Mouse (Mus musculus) limb, embryonic 11.5 days (tissue): ENCODE measurements at regions not wholly inside any gene's neighbourhood (a gene's known extent, or its start where the extent isn't known, plus 50 kb on each side); places are given as distances from the start of the nearest gene placed in this dataset.

Source experiments
- ATAC-seq: fragments of 200-750 bp; cut with Nextera tagmentation; 2 replicates; pipeline ENCODE4 v1.8.0; 2017; ENCODE audit warnings: low read depth; ENCODE audit not compliant: insufficient number of reproducible peaks, low FRiP score, low TSS enrichment
- DNase-seq: peaks from one replicate; pipeline ENCODE4 v3.0.0-alpha.2; 2015; ENCODE audit warnings: low spot score
- H3K27ac ChIP-seq: fragments of 300-500 bp; sonication (generic); replicated peaks from 2 replicates; pipeline ENCODE4 v1.5.1; 2014; ENCODE audit warnings: low read depth, mild to moderate bottlenecking, low read length
- H3K27me3 ChIP-seq: fragments of 300-500 bp; sonication (generic); 2 replicates; pipeline ENCODE4 v1.6.1; 2014; ENCODE audit warnings: mild to moderate bottlenecking, low read length, mixed read lengths; ENCODE audit not compliant: control insufficient read depth, insufficient read depth
- H3K36me3 ChIP-seq: fragments of 300-500 bp; sonication (generic); 2 replicates; pipeline ENCODE4 v1.6.1; 2014; ENCODE audit warnings: mild to moderate bottlenecking, low read length, moderate library complexity, mixed read lengths; ENCODE audit not compliant: control insufficient read depth, insufficient read depth
- H3K4me1 ChIP-seq: fragments of 300-500 bp; sonication (generic); 2 replicates; pipeline ENCODE4 v1.6.1; 2014; ENCODE audit warnings: low read length, mixed read lengths; ENCODE audit not compliant: control insufficient read depth, insufficient read depth
- H3K4me2 ChIP-seq: fragments of 300-500 bp; sonication (generic); 2 replicates; pipeline ENCODE4 v1.6.1; 2014; ENCODE audit warnings: low read depth, mild to moderate bottlenecking, moderate library complexity; ENCODE audit not compliant: severe bottlenecking
- H3K4me3 ChIP-seq: fragments of 300-500 bp; sonication (generic); 2 replicates; pipeline ENCODE4 v1.5.1; 2014; ENCODE audit warnings: low read depth, low read length
- H3K9ac ChIP-seq: fragments of 300-500 bp; sonication (generic); 2 replicates; pipeline ENCODE4 v1.6.1; 2014; ENCODE audit warnings: mild to moderate bottlenecking, low read length
- H3K9me3 ChIP-seq: fragments of 300-500 bp; sonication (generic); 2 replicates; pipeline ENCODE4 v1.6.1; 2016; ENCODE audit warnings: low read length; ENCODE audit not compliant: control insufficient read depth
- WGBS: fragments of 180-500 bp; shearing (Covaris S2); extraction: QIAGEN DNeasy Blood & Tissue Kit; methylation state at CpG from one replicate; pipeline ENCODE4 v1.1.7; 2014; 5-methylcytosine and 5-hydroxymethylcytosine counted together

DNA sequence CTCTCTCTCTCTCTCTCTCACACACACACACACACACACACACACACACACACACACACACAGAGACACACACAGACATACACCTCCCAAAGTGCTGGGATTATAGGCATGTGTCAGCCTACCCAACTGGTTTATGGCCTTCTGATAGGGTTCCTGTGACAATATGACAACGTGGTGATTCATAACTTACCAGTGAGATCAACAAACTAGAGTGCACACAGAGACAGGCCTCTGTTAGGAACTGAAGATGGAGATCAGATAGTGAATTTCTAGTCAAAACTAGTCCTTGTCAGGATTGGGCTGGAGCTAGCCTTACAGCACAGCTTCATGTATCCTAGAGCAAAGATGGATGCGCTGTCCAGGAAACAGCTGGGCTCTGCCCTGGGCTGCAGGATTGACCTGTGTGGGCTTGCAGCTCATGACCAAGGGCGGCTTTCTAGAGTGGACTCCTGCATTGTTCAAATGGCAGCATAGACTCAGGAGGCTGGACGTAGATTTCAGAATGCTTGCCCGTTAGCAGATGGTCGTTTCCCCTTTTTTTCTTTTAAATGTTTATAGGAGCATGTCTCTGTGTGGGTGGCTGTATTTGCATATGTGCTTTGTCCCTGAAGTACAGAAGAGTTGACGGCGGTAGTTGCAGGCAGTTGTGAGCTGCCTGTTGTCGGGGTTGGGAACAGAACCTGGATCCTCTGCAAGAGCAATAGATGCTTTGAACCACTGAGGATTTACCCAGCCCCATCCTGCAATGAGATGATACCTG is 106.0 kb upstream of the Zfp217 start:
- 82% methylated on average over 9 of the region's 9 CpGs for WGBS
- H3K9me3 ChIP-seq = no peaks in the 10 kb centered on the region
- no peak overlapping the region for H3K4me3 ChIP-seq
- no peaks in the 10 kb centered on the region for H3K4me1 ChIP-seq
- H3K36me3 ChIP-seq = no peaks in the 10 kb centered on the region
- H3K27ac ChIP-seq = no peak overlapping the region
- ATAC-seq = no peak
- H3K4me2 ChIP-seq = no peak overlapping the region
- DNase-seq = no peak
- H3K9ac ChIP-seq = no peak overlapping the region
- H3K27me3 ChIP-seq = no peaks in the 10 kb centered on the region

DNA sequence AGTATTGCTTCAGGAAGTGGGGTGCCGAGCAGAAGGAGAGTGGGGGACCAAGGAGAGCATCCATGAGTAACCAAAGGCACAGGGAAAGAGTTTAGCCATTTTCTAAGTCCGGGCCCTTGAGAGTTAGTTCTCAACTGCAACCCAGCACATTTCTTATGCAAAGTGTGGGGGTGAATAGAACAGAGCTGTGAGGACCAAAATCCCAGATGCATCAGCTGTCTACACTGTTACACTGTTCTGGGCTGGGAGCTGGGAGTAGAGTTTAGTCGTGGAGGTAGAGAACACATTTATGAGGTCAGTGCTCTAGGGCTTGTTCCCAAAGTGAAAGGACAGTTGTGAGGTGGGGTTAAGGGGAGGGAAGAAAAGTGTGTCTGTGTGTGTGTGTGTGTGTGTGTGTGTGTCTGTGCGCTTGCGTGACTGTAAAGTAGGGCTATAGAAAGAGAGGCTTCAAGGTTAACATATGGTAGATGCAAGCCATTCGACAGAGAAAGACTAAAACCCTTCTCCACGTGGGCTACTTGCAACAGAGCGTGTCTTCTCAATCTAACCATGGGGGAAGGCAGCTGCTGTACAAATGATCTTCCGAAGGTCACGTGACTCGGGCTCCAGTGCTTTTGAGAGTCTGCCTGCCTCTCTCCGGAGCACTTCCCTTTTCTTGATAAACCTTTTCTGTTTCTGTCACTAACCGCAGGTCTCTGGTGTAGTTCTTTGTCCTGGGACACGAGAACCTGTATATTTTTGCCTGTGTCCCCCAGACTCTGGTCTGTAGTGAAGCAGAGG is 104.5 kb upstream of the Zfp217 start:
- no peak overlapping the region for H3K4me2 ChIP-seq
- no peak for ATAC-seq
- no peaks in the 10 kb centered on the region for H3K9me3 ChIP-seq
- H3K9ac ChIP-seq = no peak overlapping the region
- H3K4me3 ChIP-seq = no peak overlapping the region
- no peaks in the 10 kb centered on the region for H3K27me3 ChIP-seq
- H3K4me1 ChIP-seq = no peaks in the 10 kb centered on the region
- no peaks in the 10 kb centered on the region for H3K36me3 ChIP-seq
- no peak for DNase-seq
- WGBS = 74% methylated on average over 14 of the region's 14 CpGs
- H3K27ac ChIP-seq = no peak overlapping the region

DNA sequence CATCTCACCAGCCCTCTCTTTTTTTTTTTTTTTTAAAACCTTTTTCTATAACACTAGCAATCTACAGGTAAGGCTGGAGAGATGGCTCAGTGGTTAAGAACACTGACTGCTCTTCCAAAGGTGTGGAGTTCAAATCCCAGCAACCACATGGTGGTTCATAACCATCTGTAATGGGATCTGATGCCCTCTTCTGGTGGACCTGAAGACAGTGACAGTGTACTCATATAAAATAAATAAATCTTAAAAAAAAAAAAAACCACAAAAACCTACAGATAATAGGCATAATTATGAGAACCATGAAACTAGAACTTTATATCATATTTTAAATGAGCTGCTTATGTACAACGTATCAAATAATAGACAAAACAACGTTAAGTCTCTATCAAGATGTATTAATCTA is 102.8 kb upstream of the Zfp217 start:
- Histone ChIP-seq H3K4me3 (no peak overlapping the region), H3K27me3 (no peaks in the 10 kb centered on the region), H3K4me1 (no peaks in the 10 kb centered on the region), H3K27ac (no peak overlapping the region), H3K36me3 (no peaks in the 10 kb centered on the region), H3K9ac (no peak overlapping the region), H3K4me2 (no peak overlapping the region), H3K9me3 (no peaks in the 10 kb centered on the region)
- DNase-seq (no peak), ATAC-seq (no peak)
- 93% methylated on average over 2 of the region's 2 CpGs for WGBS

DNA sequence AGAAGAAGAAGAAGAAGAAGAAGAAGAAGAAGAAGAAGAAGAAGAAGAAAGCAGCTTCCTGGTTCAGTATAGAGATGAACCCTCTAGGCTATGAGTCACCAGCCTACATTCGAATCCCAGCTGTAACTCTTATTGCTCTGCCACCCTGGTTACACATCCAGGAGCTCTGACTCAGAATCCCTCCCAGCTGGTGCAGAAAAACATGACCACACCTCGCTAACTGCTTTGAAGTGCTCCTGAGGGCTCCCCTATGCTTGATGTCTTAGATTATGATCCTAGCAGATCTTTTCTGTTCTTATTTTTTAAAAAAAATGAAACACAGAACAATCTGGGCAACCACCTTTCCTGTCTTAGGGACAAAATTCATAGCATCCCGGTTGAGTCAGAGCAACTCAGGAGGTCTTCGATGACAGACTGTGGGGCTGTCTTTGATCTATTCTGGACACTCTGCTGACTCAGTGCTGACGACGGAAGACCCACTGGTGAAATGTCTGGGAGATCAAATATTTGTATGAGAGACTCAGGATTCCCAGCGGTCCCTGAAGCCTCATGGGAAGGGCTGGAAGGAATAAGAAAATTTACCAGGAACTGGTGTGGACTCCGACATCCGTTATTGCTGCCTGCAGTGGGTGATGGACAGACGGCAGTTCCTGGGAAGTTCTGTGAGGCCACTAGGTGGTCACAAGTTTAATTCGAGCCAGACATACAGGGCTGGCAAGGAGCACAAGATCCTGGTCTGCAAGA is 100.0 kb upstream of the Zfp217 start:
- WGBS = 57% methylated on average over 11 of the region's 11 CpGs
- ATAC-seq (no peak), DNase-seq (no peak)
- Histone ChIP-seq H3K9ac (no peak overlapping the region), H3K4me3 (no peak overlapping the region), H3K9me3 (no peaks in the 10 kb centered on the region), H3K27me3 (no peaks in the 10 kb centered on the region), H3K36me3 (no peaks in the 10 kb centered on the region), H3K4me2 (no peak overlapping the region), H3K27ac (no peak overlapping the region), H3K4me1 (no peaks in the 10 kb centered on the region)

DNA sequence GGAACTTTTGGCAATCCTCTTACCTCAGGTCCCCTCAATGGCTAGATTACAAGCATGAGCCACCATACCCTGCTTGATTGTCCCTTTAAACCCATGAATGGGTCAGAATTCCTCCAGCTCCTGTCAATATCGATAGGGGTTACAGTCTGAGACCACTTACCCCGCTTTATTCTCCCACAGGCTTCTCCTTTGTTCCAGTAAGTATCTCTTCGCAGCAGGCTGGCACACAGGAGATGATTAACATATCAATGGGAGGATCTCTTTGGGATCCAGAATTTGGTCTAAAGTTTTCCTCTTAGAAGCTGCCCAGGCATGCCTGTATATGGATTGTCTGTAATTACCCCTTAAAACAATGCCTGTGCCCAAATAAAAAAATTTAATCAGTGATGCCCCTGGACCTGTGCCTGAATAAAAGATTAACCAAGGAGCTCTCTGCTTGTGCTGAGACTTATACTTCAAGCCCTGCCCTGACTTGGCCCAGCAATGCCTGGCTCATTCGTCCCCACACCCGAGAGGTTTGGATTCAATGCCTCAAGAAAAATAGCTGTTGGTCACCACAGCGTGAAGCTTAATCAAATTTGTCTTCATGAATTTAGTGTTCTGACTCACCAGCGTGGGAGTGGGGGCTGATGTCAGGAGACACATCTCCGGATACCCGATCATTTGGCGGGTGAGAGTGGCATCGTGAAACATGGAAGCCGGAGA is 97.9 kb upstream of the Zfp217 start:
- Histone ChIP-seq H3K27ac (no peak overlapping the region), H3K4me1 (no peaks in the 10 kb centered on the region), H3K9ac (no peak overlapping the region), H3K4me2 (no peak overlapping the region), H3K27me3 (no peaks in the 10 kb centered on the region), H3K4me3 (no peak overlapping the region), H3K36me3 (no peaks in the 10 kb centered on the region), H3K9me3 (no peaks in the 10 kb centered on the region)
- ATAC-seq (no peak), DNase-seq (no peak)
- WGBS = 46% methylated on average over 12 of the region's 12 CpGs

DNA sequence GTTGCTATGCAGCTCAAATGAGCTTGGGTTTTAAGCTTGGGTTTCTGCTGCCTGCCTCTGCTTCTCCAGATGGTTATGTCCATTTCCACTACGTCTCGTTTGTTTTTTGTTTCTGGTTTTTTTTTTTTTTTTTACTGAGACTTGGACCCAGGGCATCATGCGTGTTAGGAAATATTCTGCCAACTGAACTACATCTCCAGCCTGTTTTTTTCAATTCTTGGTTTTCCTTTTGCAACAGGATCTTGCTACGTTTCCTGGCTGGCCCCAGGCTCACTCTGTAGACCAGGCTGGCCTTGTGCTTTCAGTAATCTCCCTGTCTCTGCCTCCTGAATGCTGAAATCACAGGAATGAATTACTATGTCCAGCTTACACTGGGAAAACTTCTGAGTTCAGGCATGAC is 96.2 kb upstream of the Zfp217 start:
- no peak overlapping the region for H3K4me2 ChIP-seq
- ATAC-seq (no peak), DNase-seq (no peak)
- no peaks in the 10 kb centered on the region for H3K4me1 ChIP-seq
- 71% methylated on average over 4 of the region's 4 CpGs for WGBS
- no peak overlapping the region for H3K27ac ChIP-seq
- no peaks in the 10 kb centered on the region for H3K9me3 ChIP-seq
- no peak overlapping the region for H3K4me3 ChIP-seq
- no peaks in the 10 kb centered on the region for H3K27me3 ChIP-seq
- H3K36me3 ChIP-seq = no peaks in the 10 kb centered on the region
- H3K9ac ChIP-seq = no peak overlapping the region

DNA sequence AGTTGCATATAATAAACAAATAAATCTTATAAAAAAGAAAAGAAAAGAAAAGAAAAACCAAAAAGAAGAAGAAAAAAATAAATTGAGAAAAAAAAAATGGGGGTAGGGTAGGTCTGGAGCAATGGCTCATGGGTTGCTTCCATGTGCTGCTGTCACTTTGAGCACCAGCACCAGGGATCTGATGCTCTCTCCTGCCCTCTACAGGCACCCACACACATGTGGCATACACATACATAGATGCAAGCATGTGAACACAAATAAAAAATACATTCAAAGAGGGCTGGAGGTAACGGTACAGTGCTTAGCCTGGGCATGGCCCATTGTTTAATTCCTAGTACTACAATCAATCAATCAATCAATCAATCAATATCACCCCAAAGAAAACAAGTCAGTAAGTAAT is 90.1 kb upstream of the Zfp217 start:
- DNase-seq = no peak
- 85% methylated on average over 1 of the region's 1 CpGs for WGBS
- Histone ChIP-seq H3K4me3 (no peak overlapping the region), H3K4me1 (no peaks in the 10 kb centered on the region), H3K9ac (no peak overlapping the region), H3K4me2 (no peak overlapping the region), H3K36me3 (no peaks in the 10 kb centered on the region), H3K27ac (no peak overlapping the region), H3K9me3 (no peaks in the 10 kb centered on the region), H3K27me3 (no peaks in the 10 kb centered on the region)
- no peak for ATAC-seq

DNA sequence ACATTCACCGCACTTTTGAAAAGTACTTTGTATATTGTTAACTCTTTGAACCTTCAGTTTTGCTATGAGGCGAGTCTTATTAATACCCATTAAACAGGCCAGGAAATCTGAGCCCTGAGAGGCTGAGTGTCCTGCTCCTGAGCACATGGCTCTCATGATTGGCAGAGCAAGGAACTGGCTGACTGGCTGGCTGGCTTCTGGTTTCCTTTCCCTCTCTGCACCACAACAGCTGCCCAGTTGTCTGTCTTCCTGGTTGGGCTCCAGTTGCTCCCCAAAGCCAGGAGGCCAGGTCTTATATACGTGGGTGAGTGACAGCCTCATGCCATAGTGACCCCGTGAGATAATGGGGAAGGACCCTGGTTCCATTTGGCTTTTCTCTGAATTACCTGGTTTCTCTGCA is 85.5 kb upstream of the Zfp217 start:
- no peak overlapping the region for H3K27ac ChIP-seq
- no peaks in the 10 kb centered on the region for H3K36me3 ChIP-seq
- H3K27me3 ChIP-seq = no peaks in the 10 kb centered on the region
- no peak overlapping the region for H3K4me3 ChIP-seq
- no peak for DNase-seq
- no peaks in the 10 kb centered on the region for H3K4me1 ChIP-seq
- no peak for ATAC-seq
- no peak overlapping the region for H3K4me2 ChIP-seq
- 80% methylated on average over 4 of the region's 4 CpGs for WGBS
- no peak overlapping the region for H3K9ac ChIP-seq
- no peaks in the 10 kb centered on the region for H3K9me3 ChIP-seq
